Mouse (Mus musculus) thymus, adult 2 months (tissue): ENCODE results near the gene Haus2. TPM values are rescaled to one million over a fixed set of nuclear protein-coding genes. Genes with fewer than 3 reads are reported as not detected.
A peak's percentile ranks its signal among the peaks of the same experiment; 100 is the strongest.

Experiments
- DNase-seq: peaks from one replicate; pipeline ENCODE4 v3.0.0; 2021
- H3K27ac ChIP-seq: fragments of 200-500 bp; 2 replicates; pipeline ENCODE4 v1.5.1; 2012; ENCODE audit warnings: low read length, control low read depth; ENCODE audit not compliant: control insufficient read depth, insufficient read depth
- H3K27me3 ChIP-seq: fragments of 200-500 bp; 2 replicates; pipeline ENCODE4 v1.6.1; 2012; ENCODE audit warnings: mild to moderate bottlenecking, low read length, moderate library complexity, mixed read lengths; ENCODE audit not compliant: control insufficient read depth, insufficient read depth
- H3K36me3 ChIP-seq: fragments of 200-500 bp; 2 replicates; pipeline ENCODE4 v1.6.1; 2012; ENCODE audit warnings: mild to moderate bottlenecking, low read length, moderate library complexity; ENCODE audit not compliant: control insufficient read depth, insufficient read depth
- H3K4me1 ChIP-seq: fragments of 200-500 bp; replicated peaks from 2 replicates; pipeline ENCODE4 v1.6.1; 2012; ENCODE audit warnings: low read length; ENCODE audit not compliant: control insufficient read depth, insufficient read depth
- H3K4me3 ChIP-seq: fragments of 200-500 bp; 2 replicates; pipeline ENCODE4 v1.5.1; 2012; ENCODE audit warnings: mild to moderate bottlenecking, low read length, control low read depth, moderate library complexity; ENCODE audit not compliant: control insufficient read depth, insufficient read depth
- CTCF ChIP-seq: fragments of 200-500 bp; IDR thresholded peaks from 2 replicates; pipeline ENCODE4 v1.5.1; 2012; ENCODE audit warnings: mild to moderate bottlenecking, control low read depth, low read length, moderate library complexity, borderline replicate concordance; ENCODE audit not compliant: control insufficient read depth, poor library complexity, insufficient read depth; ENCODE audit errors: extremely low read depth
- POLR2A ChIP-seq: fragments of 200-500 bp; IDR thresholded peaks from 2 replicates; pipeline ENCODE4 v1.6.1; 2012; ENCODE audit warnings: mild to moderate bottlenecking, low read length, control low read depth, moderate library complexity; ENCODE audit not compliant: control insufficient read depth, poor library complexity, insufficient read depth; ENCODE audit errors: extremely low read depth
- WGBS: fragments of 180-500 bp; shearing (Covaris S2); methylation state at CpG from one replicate; pipeline ENCODE4 v1.1.7; 2018; 5-methylcytosine and 5-hydroxymethylcytosine counted together
- polyA plus RNA-seq: library from polyadenylated mRNA; depleted of rRNA; stranded (reverse); fragments of >200 nt; gene quantifications from 2 replicates; pipeline ENCODE4 v1.2.3, GENCODE M21; 2012

Haus2 gene
- polyA plus RNA-seq, 1 experiment, result 4.1 TPM

GRCm38 (mm10) chr2:120578286-120578685 is 30.9 kb upstream of the Haus2 start:
- WGBS, result 17% methylated on average over 5 of the region's 5 CpGs
- no peak overlapping the region for H3K27ac ChIP-seq

DNA sequence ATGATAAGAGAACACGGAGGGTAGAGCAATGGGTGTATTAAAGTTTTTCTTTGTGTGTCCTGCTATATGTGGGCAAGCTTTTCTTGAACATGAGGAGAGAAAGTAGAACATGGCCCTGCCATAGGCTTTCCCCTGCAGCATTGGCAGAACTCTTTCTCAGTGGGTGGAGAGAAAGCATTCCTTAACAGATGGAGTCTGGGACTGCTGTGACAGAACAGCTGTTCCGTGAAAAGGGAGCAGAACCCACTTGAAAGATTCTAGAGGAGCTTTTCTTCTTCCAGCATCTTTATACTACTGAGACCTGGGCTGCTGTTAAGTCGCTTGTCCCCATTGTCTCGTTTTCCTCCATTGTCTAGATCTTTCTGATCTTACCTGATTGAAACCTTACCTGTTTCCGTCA is 19.4 kb upstream of the Haus2 start:
- Histone ChIP-seq H3K4me1 (no peaks in the 10 kb centered on the region), H3K4me3 (no peak overlapping the region), H3K27me3 (no peaks in the 10 kb centered on the region), H3K36me3 (peaks cover 14% of the 10 kb centered on the region), H3K27ac (no peak overlapping the region)
- no peak for DNase-seq
- TF ChIP-seq POLR2A (no peak), CTCF (no peak)
- 91% methylated on average over 5 of the region's 5 CpGs for WGBS

More at GRCm38 (mm10) chr2:120578286-120578685, 30.9 kb upstream of the Haus2 start:
- no peak for TF ChIP-seq CTCF
- no peak for TF ChIP-seq POLR2A
- Histone ChIP-seq H3K4me1 (no peaks in the 10 kb centered on the region; the same call in 1 of the 2 replicates), H3K4me3 (no peak overlapping the region), H3K27me3 (no peaks in the 10 kb centered on the region), H3K36me3 (no peaks in the 10 kb centered on the region)
- DNase-seq, result no peak

DNA sequence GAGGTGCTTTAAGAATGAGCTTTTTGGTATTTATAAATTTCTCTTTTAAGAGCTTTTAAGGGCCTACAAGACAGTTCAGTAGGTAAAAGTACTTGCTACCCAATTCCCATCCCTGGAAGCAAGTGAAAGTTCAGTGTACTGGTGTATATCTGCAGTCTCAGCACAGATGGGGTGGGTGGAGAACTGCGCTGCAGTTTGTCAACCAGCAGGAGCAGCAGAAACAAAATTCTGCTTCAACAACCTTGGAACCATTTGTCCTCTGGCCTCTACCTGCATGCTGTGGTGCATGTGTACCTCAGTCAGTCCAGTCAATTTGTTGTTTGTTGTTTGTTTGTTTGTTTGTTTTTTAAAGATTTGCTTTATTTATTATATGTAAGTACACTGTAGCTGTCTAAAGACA is 17.0 kb upstream of the Haus2 start:
- 93% methylated on average over 1 of the region's 1 CpGs for WGBS
- H3K4me1 ChIP-seq, result no peaks in the 10 kb centered on the region
- H3K36me3 ChIP-seq, result peaks cover 26% of the 10 kb centered on the region
- H3K4me3 ChIP-seq, result no peak overlapping the region
- TF ChIP-seq POLR2A, result no peak
- TF ChIP-seq CTCF, result no peak
- no peak for DNase-seq
- H3K27me3 ChIP-seq, result no peaks in the 10 kb centered on the region
- H3K27ac ChIP-seq, result no peak overlapping the region

DNA sequence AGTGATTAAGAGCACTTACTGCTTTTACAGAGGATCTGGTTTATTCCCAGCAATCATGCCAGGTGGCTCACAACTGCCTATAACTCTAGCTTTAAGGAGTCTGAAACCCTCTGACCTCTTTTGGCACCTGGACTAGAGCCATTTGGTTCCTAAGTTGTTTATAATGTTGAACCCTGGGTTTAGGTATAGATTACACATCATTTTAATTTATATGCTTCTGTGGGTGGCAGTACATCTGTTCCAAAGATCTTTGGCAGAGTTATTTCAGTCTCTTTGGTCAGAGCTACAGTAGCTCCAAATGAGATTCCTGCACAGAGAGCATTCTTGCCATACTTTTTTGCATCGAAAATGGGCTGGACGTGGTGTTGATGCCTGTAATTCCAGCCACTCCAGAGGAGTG is 11.4 kb upstream of the Haus2 start:
- Histone ChIP-seq H3K4me3 (no peak overlapping the region), H3K27ac (no peak overlapping the region), H3K36me3 (peaks cover 45% of the 10 kb centered on the region), H3K4me1 (no peaks in the 10 kb centered on the region), H3K27me3 (no peaks in the 10 kb centered on the region)
- 99% methylated on average over 2 of the region's 2 CpGs for WGBS
- TF ChIP-seq POLR2A (no peak), CTCF (no peak)
- no peak for DNase-seq

GRCm38 (mm10) chr2:120599506-120599905 is 9.7 kb upstream of the Haus2 start:
- no peaks in the 10 kb centered on the region for H3K27me3 ChIP-seq
- H3K36me3 ChIP-seq, result peaks cover 49% of the 10 kb centered on the region
- WGBS, result 43% methylated on average over 4 of the region's 4 CpGs
- TF ChIP-seq POLR2A (no peak), CTCF (no peak)
- no peak overlapping the region for H3K27ac ChIP-seq
- no peak for DNase-seq
- H3K4me1 ChIP-seq, result no peaks in the 10 kb centered on the region
- H3K4me3 ChIP-seq, result no peak overlapping the region

DNA sequence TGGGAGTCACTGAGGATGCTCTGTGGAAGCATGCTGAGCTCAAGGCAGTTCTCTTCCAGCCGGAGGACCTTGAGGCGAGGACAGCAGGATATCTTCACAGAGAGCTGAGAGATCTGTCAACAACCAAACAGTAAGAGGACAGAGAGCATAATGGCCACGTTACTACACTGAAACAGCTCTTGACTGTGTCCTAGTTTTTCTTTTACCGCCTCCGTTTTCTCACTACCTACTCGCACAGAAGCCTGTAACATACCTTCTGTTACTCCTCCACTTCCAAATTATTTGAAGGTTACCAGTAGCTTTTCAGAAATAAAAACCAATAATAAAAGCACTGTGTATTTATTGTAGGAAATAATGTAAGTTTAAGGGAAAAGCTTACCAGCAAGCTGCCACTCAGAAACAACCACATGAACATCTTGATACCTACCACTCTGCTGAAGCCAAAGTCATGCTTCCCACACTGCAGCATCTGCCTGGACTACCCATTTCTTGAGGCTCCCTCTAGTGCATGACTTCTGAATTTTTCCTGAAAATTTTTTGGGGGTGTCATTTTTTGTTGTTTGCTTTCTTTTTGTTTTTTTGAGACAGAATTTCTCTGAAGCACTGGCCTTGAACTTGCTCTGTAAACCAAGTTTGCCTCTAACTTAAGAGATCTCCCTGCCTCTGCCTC is 3.0 kb upstream of the Haus2 start:
- Histone ChIP-seq H3K4me1 (0 out of 2 replicates have a peak, but pooled peaks cover 3% of the 10 kb centered on the region), H3K27me3 (no peaks in the 10 kb centered on the region), H3K36me3 (peaks cover 5% of the 10 kb centered on the region; the same call in 1 of the 2 replicates), H3K27ac (no peak overlapping the region), H3K4me3 (no peak overlapping the region)
- WGBS, result 97% methylated on average over 6 of the region's 6 CpGs
- TF ChIP-seq CTCF (no peak), POLR2A (no peak)
- DNase-seq, result peak; percentile 21
